Mouse (Mus musculus): ENCODE results near the gene Ctcfl.

DNA sequence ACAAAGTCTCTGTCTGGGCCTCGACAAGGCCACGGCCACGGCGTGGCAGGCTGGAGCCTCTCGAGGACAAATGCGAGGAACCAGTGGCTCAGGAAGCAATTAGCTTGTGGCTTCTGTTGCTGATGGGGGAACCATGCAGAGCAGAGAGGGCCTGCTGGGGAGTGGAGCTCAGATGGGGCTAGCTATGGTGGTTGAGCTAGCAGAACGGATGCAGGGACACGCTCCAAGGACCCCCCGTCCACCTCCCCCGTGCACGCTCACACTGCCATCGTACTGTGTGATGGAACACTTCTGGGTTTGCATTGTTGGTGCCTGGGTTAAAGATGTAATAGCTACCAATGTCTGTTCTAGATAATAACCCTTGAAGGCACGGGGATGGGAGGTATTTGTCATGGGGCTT lies 12.9 kb upstream of the Ctcfl start:
- TF ChIP-seq CTCF (IDR thresholded peaks at IDR 0.05) (no peak), EP300 (IDR thresholded peaks at IDR 0.05) (no peak)
